Mouse (Mus musculus): ENCODE measurements around the gene Rps18.

DNA sequence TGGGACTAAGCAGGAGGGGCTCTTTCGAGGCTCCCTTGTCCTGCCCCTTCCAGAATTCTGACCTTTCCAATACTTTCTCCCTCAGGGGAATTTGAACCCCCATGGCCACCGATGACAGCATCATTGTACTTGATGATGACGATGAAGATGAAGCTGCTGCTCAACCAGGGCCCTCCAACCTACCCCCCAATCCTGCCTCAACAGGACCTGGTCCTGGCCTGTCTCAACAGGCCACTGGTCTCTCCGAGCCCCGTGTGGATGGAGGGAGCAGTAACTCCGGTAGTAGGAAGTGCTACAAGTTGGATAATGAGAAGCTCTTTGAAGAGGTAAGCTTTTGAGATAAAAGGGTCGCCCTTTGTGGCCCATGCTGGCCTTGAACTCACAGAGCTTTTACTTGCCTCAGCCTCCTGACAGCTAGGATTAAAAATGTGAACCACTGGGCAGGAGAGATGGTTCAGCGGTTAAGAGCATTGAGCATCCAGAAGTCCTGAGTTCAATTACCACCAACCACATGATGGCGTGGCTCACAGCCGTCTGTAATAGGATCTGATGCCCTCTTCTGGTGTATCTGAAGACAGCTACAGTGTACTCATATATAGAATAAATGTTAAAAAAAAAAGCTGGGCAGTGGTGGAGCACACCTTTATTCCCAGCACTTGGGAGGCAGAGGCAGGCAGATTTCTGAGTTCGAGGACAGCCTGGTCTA lies 45.3 kb downstream of the Rps18 start:
- peak in 2 of 3 experiments; percentile 29 to 61; a peak in 4 of 6 replicates for TF ChIP-seq CTCF (IDR thresholded peaks at IDR 0.05 in 2 of 3, conservative IDR thresholded peaks at IDR 0.05 in 1 of 3; ENCODE audit: control insufficient read depth in 1 of 3, insufficient read depth in 1 of 3, low read depth in 2 of 3, low read length in 3 of 3, poor library complexity in 1 of 3, severe bottlenecking in 1 of 3)
- no peak for TF ChIP-seq CHD1 (IDR thresholded peaks at IDR 0.05; ENCODE audit: low read depth, low read length)
- no peak for TF ChIP-seq EP300 (IDR thresholded peaks at IDR 0.05; ENCODE audit: low read depth in 1 of 2, low read length in 2 of 2)

All from MEL (cell line).